Mouse (Mus musculus) liver, adult 2 months (tissue): ENCODE data around the gene Tshz2. TPM values are rescaled to one million over a fixed set of nuclear protein-coding genes. Genes with fewer than 3 reads are reported as not detected.
A peak's percentile ranks its signal among the peaks of the same experiment; 100 is the strongest.

Experiments
- DNase-seq: peaks from one replicate; pipeline ENCODE4 v3.0.0-alpha.2; 2011; ENCODE audit warnings: low read depth, low spot score; ENCODE audit errors: extremely low read depth
- H3K27ac ChIP-seq: fragments of 200-500 bp; replicated peaks from 2 replicates; pipeline ENCODE4 v1.5.1; 2012; ENCODE audit warnings: low read depth, mild to moderate bottlenecking, control low read depth, inconsistent platforms, low read length; ENCODE audit not compliant: insufficient read depth
- H3K27me3 ChIP-seq: fragments of 200-500 bp; 2 replicates; pipeline ENCODE4 v1.6.1; 2012; ENCODE audit warnings: mild to moderate bottlenecking, moderate library complexity, low read length, inconsistent platforms; ENCODE audit not compliant: control insufficient read depth, insufficient read depth
- H3K36me3 ChIP-seq: fragments of 200-500 bp; 2 replicates; pipeline ENCODE4 v1.6.1; 2012; ENCODE audit warnings: low read length, inconsistent platforms; ENCODE audit not compliant: control insufficient read depth, insufficient read depth
- H3K4me1 ChIP-seq: fragments of 200-500 bp; 2 replicates; pipeline ENCODE4 v1.6.1; 2011; ENCODE audit warnings: low read length; ENCODE audit not compliant: control insufficient read depth, insufficient read depth
- H3K4me3 ChIP-seq: fragments of 200-500 bp; 2 replicates; pipeline ENCODE4 v1.5.1; 2011; ENCODE audit warnings: low read depth, mild to moderate bottlenecking, control low read depth, low read length, moderate library complexity; ENCODE audit not compliant: insufficient read depth
- H3K79me2 ChIP-seq: fragments of 200-500 bp; 2 replicates; pipeline ENCODE4 v1.6.1; 2012; ENCODE audit warnings: inconsistent platforms, mild to moderate bottlenecking, low read length, moderate library complexity; ENCODE audit not compliant: control insufficient read depth, insufficient read depth
- H3K9ac ChIP-seq: fragments of 200-500 bp; 2 replicates; pipeline ENCODE4 v1.6.1; 2012; ENCODE audit warnings: low read depth, mild to moderate bottlenecking, control low read depth, inconsistent platforms, low read length
- CTCF ChIP-seq: fragments of 200-500 bp; IDR thresholded peaks from 2 replicates; pipeline ENCODE4 v1.5.1; 2011; ENCODE audit warnings: low read depth, low read length, control low read depth
- POLR2A ChIP-seq: fragments of 200-500 bp; IDR thresholded peaks from 2 replicates; pipeline ENCODE4 v1.6.1; 2011; ENCODE audit warnings: low read length, control low read depth; ENCODE audit not compliant: insufficient read depth; ENCODE audit errors: extremely low read depth
- WGBS: fragments of 180-500 bp; shearing (Covaris S2); methylation state at CpG from one replicate; pipeline ENCODE4 v1.1.7; 2018; 5-methylcytosine and 5-hydroxymethylcytosine counted together
- polyA plus RNA-seq: library from polyadenylated mRNA; depleted of rRNA; stranded (reverse); fragments of >200 nt; gene quantifications from 2 replicates; pipeline ENCODE4 v1.2.3, GENCODE M21; 2012
- total RNA-seq: library from RNA; depleted of rRNA; stranded (reverse); fragments of >200 nt; gene quantifications from 2 replicates; pipeline ENCODE4 v1.2.3, GENCODE M21; 2014

Tshz2 gene
- total and polyA plus RNA-seq, 2 experiments: 3.3 to 4.1 TPM

DNA sequence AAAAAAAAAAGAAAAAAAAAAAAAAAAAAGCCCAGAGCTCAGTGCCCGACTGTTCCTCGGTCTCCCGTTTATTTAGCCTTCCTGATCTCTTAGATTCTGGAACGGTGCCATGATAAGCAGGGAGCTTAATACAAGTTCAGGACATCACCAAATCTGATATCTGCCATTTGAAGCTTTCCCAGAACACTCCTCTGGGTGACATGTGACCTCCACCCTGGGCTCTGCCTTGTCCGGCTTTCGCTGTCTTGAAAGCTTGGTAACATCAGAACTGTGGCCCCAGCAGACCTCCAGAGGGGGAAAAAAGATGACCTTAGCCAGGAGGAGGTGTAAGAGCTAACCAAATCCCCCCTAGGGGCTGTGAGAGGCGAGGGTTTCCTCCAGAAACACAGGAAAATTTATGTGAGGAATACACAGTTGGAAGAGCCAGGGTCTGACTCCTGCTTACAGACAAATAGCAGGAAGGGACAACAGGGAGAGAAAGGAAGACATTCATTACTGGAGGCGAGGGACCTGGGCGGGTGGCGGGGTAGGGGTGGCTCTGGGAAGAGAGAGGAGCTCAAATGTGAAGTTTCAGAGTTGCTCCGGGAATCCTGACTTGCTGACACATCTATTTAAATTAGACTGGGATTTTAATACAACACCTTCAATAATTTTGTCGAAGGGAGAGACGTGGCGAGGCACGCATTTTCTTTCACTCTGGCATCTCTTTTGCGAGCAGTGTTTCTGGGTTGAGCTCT is 363.9 kb downstream of the Tshz2 start:
- WGBS: 51% methylated on average over 16 of the region's 16 CpGs
- no peak for TF ChIP-seq POLR2A
- TF ChIP-seq CTCF: no peak
- Histone ChIP-seq H3K4me1 (no peaks in the 10 kb centered on the region; the same call in 1 of the 2 replicates), H3K27me3 (no peaks in the 10 kb centered on the region), H3K9ac (peak overlapping the region; percentile 28; the same call in 1 of the 2 replicates), H3K27ac (peak overlapping the region; percentile 39; the same call in 1 of the 2 replicates), H3K79me2 (no peaks in the 10 kb centered on the region), H3K4me3 (no peak overlapping the region), H3K36me3 (no peaks in the 10 kb centered on the region)
- peak; percentile 32 for DNase-seq

DNA sequence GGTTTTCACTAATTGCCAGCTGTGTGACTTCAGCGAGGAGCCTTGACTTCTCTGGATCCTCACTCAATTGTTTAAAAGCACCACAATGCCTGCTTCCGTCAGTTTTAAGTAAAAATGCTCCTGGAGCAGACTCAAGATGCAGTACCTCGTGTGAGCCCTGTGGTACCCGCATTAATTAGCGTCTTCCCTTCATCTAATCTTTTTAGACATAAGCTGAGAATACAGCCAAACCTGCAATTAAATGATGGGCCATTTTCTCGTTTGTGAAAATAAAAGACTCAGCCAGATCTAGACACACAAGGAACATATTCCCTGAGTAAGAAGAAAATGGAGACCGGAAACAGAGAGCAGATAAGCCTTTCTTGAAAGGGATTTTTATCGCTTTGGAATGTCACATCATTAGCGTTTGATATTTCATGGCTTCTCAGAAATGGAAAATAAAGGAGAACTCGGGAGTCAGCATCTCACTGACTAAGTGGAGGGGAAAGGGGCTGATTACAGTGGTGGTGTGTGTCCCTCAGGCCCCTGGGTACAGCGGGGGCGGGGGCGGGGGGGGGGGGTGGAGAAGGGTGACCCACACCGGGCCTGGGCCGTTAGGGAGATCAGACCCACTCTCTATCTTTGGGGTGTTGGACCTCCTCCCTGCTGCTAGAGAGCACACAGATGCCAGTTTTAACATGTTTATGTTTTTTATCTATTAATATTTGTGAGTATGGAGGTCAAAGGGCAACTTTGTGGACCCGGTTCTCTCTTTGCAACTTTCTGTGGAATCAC is 364.6 kb downstream of the Tshz2 start:
- Histone ChIP-seq H3K27ac (no peak overlapping the region; the same call in 1 of the 2 replicates), H3K27me3 (no peaks in the 10 kb centered on the region), H3K4me1 (no peaks in the 10 kb centered on the region; the same call in 1 of the 2 replicates), H3K36me3 (no peaks in the 10 kb centered on the region), H3K79me2 (no peaks in the 10 kb centered on the region), H3K9ac (no peak overlapping the region), H3K4me3 (no peak overlapping the region)
- 61% methylated on average over 16 of the region's 16 CpGs for WGBS
- no peak for DNase-seq
- TF ChIP-seq POLR2A (no peak), CTCF (no peak)

DNA sequence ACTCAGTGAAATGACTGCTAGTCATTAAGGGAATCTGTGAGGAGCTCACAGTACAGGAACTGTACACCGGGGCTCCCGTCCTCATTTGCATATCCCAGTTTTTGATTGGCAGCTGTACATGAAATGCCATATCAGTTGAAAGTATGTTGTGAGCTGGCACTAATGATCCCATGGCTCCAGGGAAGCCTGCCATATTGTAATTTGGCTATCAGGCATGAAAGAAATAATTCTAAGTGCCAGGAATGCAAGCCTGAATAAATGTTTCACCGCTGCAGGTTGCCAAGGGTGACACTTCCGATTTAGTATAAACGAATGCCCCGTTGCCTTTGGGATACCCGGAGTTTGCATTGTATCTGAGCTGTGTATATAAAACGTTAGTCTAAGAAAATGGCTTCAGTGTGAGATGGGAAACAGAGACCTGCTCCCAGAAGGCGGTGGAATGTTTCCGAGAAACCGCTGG is 366.1 kb downstream of the Tshz2 start:
- TF ChIP-seq CTCF: no peak
- no peak for TF ChIP-seq POLR2A

DNA sequence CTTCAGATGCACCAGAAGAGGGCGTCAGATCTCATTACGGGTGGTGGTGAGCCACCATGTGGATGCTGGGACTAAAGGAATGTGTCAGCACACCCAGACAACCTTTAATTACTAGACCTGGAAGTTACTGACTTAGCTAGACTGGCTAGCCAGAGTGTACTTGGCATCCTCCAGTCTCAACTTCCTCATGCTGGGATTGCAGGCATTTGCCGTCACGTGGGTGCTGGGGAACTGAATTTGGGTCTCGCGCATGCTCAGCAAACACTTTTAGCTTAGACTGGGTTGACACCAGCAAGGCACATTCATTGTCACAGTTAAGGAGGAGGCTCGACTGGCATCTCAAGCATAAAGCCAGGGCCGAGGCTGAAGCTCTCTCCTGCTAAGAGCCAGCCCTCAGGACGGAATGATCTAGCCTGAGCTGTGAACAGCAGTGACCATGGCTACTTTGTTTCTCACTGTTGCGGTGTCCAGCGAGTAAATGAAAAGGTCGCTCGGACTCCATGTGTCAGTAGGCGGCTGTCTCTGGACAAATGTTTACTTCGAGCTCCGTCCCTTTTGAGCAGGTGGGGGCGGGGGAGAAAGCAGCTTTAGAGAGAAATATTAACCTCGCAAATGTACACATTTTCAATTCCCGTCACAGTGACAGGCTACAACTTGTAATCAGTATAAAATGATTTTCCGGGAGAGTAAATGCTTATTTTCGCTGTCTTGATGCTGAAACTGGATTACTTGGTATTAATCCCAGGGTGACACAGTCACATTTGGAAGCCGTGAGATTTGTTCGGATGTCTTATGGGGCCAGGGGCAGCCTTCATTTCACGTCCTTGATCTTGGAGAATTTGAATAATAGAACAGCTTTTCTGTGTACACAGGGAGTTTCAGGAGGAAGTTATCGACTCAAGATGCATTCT is 370.0 kb downstream of the Tshz2 start:
- Histone ChIP-seq H3K4me3 (0 out of 2 replicates have a peak overlapping the region, but pooled peaks have one; percentile 5), H3K27me3 (no peaks in the 10 kb centered on the region), H3K9ac (peak overlapping the region; percentile 45), H3K79me2 (no peaks in the 10 kb centered on the region), H3K36me3 (no peaks in the 10 kb centered on the region), H3K27ac (peak overlapping the region; percentile 57), H3K4me1 (no peaks in the 10 kb centered on the region)
- TF ChIP-seq CTCF (peak; percentile 24; the same call in 1 of the 2 replicates), POLR2A (no peak)
- DNase-seq: peak; percentile 95
- 31% methylated on average over 25 of the region's 25 CpGs for WGBS

More for the DNA sequence above, 366.1 kb downstream of the Tshz2 start:
- Histone ChIP-seq H3K4me1 (no peaks in the 10 kb centered on the region; the same call in 1 of the 2 replicates), H3K27me3 (no peaks in the 10 kb centered on the region), H3K4me3 (no peak overlapping the region), H3K27ac (no peak overlapping the region), H3K36me3 (no peaks in the 10 kb centered on the region), H3K9ac (no peak overlapping the region), H3K79me2 (no peaks in the 10 kb centered on the region)
- 83% methylated on average over 11 of the region's 11 CpGs for WGBS
- DNase-seq: no peak

DNA sequence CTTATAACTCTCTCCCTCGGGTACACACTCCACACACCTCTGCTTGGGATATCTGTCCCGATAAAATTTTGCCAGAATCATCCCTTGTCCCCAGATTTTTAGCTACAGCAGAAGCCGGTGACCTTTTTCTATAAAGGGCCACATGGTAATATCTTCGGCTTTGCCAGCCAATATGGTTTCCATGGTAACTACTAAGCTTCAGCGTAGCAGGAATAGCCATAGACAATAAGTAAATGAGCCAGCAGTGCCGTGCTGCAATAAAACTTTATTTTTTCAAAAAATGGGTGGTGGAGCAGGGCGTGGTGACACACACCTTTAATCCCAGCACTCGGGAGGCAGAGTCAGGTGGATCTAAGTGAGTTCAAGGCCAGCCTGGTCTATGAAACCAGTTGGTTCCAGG is 370.9 kb downstream of the Tshz2 start:
- no peaks in the 10 kb centered on the region for H3K36me3 ChIP-seq
- H3K79me2 ChIP-seq: no peaks in the 10 kb centered on the region
- no peak overlapping the region for H3K27ac ChIP-seq
- H3K4me3 ChIP-seq: no peak overlapping the region
- TF ChIP-seq POLR2A: no peak
- no peak for TF ChIP-seq CTCF
- no peak overlapping the region for H3K9ac ChIP-seq
- no peaks in the 10 kb centered on the region for H3K4me1 ChIP-seq
- 87% methylated on average over 8 of the region's 8 CpGs for WGBS
- no peak for DNase-seq
- no peaks in the 10 kb centered on the region for H3K27me3 ChIP-seq
